9 mouse cellular contexts compared by ENCODE assay signal in the genomic region with DNA sequence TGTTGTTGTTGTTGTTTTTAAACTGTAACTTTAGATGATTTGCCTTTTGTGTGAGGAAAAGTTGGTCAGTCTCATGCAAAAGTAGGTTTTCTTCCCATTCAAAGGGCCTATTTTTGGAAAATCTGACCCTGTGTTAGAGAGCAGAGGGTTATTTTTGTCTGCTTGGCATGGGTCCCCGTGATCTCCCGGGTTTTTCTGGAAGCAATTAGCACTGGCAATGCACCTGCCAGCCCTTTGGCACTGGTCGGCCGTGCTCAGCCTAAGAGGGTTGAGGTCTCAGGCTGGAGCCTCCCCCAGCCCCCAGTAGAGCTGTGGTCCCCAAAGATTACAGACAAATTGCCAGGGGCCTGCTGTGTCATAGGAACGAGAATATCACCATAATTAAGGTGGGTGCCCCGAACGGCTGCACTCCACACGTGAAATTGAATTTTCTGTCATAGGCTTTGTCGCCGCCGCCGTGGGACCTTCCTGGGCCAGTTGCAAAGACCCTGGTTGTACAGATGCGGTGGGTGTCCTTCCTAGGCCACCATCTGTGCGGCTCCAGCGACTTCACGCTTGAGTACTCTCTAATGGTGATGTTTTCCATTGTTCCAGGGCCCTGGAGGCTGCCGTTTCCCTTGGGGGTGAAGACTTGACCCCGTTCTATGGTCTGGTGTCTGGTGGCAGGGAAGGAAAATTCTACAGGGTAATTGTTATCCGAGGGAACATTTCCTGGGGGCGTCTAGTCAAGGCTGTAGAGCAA. TPM values are rescaled to one million over a fixed set of nuclear protein-coding genes. Genes with fewer than 3 reads are reported as not detected.
DNase-seq lines count a peak whose midpoint lies in the region; ATAC-seq and TF ChIP-seq lines count a peak whose summit lies in the region.
"Had no signal": no experiment of that assay in that cellular context is flagged by ENCODE, and none has a peak within 500 bp of the region (broad histone marks: within the 10 kb centered on the region; RNA-seq: fewer than 3 reads in every experiment).

No protein-coding gene starts in this region.

- no peak overlapping the region for H3K4me2 ChIP-seq in kidney, embryonic 14.5 days (replicated peaks; ENCODE audit: low read depth, low read length)
- H3K4me2 ChIP-seq in kidney, embryonic 16.5 days (replicated peaks; ENCODE audit: low read depth, low read length), result no peak overlapping the region
- H3K4me2 ChIP-seq in neural tube, embryonic 12.5 days (replicated peaks), result peak overlapping the region; percentile 34

- H3K27me3 ChIP-seq in kidney, embryonic 14.5 days (ENCODE audit: control insufficient read depth, insufficient read depth, low read length), result no peaks in the 10 kb centered on the region
- H3K27me3 ChIP-seq in kidney, embryonic 16.5 days (ENCODE audit: insufficient read depth, low read length), result no peaks in the 10 kb centered on the region
- H3K27me3 ChIP-seq in neural tube, embryonic 12.5 days (replicated peaks), result peaks cover 3% of the 10 kb centered on the region; the same call in 1 of the 2 replicates
- H3K27me3 ChIP-seq in kidney, adult 2 months (replicated peaks; ENCODE audit: control insufficient read depth, insufficient read depth, low read length), result no peaks in the 10 kb centered on the region
- no peaks in the 10 kb centered on the region for H3K27me3 ChIP-seq in thymus, adult 2 months (ENCODE audit: control insufficient read depth, insufficient read depth, low read length)

- H3K36me3 ChIP-seq in kidney, embryonic 14.5 days (ENCODE audit: control insufficient read depth, insufficient read depth, low read length), result no peaks in the 10 kb centered on the region
- H3K36me3 ChIP-seq in kidney, embryonic 16.5 days (ENCODE audit: insufficient read depth, low read length), result no peaks in the 10 kb centered on the region
- H3K36me3 ChIP-seq in neural tube, embryonic 12.5 days, result no peaks in the 10 kb centered on the region
- no peaks in the 10 kb centered on the region for H3K36me3 ChIP-seq in kidney, adult 2 months (ENCODE audit: control insufficient read depth, insufficient read depth, low read length)
- no peaks in the 10 kb centered on the region for H3K36me3 ChIP-seq in thymus, adult 2 months (ENCODE audit: control insufficient read depth, insufficient read depth, low read length)

- no peak overlapping the region for H3K9ac ChIP-seq in kidney, embryonic 14.5 days (ENCODE audit: low read depth, low read length)
- no peak overlapping the region for H3K9ac ChIP-seq in kidney, embryonic 16.5 days (replicated peaks; ENCODE audit: low read length)
- H3K9ac ChIP-seq in neural tube, embryonic 12.5 days, result no peak overlapping the region

- H3K4me1 ChIP-seq in kidney, embryonic 14.5 days (ENCODE audit: control insufficient read depth, insufficient read depth, low read length), result peaks cover 17% of the 10 kb centered on the region
- peaks cover 17% of the 10 kb centered on the region for H3K4me1 ChIP-seq in kidney, embryonic 16.5 days (ENCODE audit: insufficient read depth, low read length)
- peaks cover 24% of the 10 kb centered on the region for H3K4me1 ChIP-seq in neural tube, embryonic 12.5 days
- no peaks in the 10 kb centered on the region for H3K4me1 ChIP-seq in kidney, adult 2 months (ENCODE audit: control insufficient read depth, insufficient read depth, low read length)
- H3K4me1 ChIP-seq in thymus, adult 2 months (replicated peaks; ENCODE audit: control insufficient read depth, insufficient read depth, low read length), result no peaks in the 10 kb centered on the region

- ATAC-seq in kidney, embryonic 14.5 days (ENCODE audit: low FRiP score, low TSS enrichment), result 0 out of 2 replicates have a peak, but pooled peaks have one; percentile 43
- ATAC-seq in kidney, embryonic 16.5 days (ENCODE audit: low FRiP score, low TSS enrichment), result no peak; the same call in 1 of the 2 replicates
- ATAC-seq in neural tube, embryonic 12.5 days (ENCODE audit: low FRiP score, low read depth), result peak; percentile 63; the same call in 1 of the 2 replicates

- no peak overlapping the region for H3K4me3 ChIP-seq in kidney, embryonic 14.5 days (ENCODE audit: low read length)
- H3K4me3 ChIP-seq in kidney, embryonic 16.5 days (ENCODE audit: low read length), result no peak overlapping the region
- H3K4me3 ChIP-seq in neural tube, embryonic 12.5 days, result no peak overlapping the region
- H3K4me3 ChIP-seq in kidney, adult 2 months (ENCODE audit: insufficient read depth, low read depth, low read length), result no peak overlapping the region
- no peak overlapping the region for H3K4me3 ChIP-seq in thymus, adult 2 months (ENCODE audit: control insufficient read depth, insufficient read depth, low read length)

- no peak for TF ChIP-seq POLR2A in kidney, adult 2 months (IDR thresholded peaks at IDR 0.05; ENCODE audit: low read depth, low read length)
- TF ChIP-seq POLR2A in thymus, adult 2 months (IDR thresholded peaks at IDR 0.05; ENCODE audit: control insufficient read depth, extremely low read depth, insufficient read depth, low read length, poor library complexity), result no peak

- peak; percentile 85 to 90 for DNase-seq in cerebellum, postnatal 14 days
- peak; percentile 24 to 48 for DNase-seq in heart, adult 9 months (ENCODE audit: low spot score in 2 of 2)
- no peak for DNase-seq in kidney, adult 2 months
- no peak for DNase-seq in urinary bladder, postnatal 36 days (ENCODE audit: low spot score in 2 of 2)
- no peak for DNase-seq in thymus, adult 2 months
- DNase-seq: kidney, postnatal 10 days had no signal

- no peak overlapping the region for H3K27ac ChIP-seq in kidney, embryonic 14.5 days (ENCODE audit: low read depth, low read length)
- H3K27ac ChIP-seq in kidney, embryonic 16.5 days (ENCODE audit: low read length), result no peak overlapping the region
- no peak overlapping the region for H3K27ac ChIP-seq in neural tube, embryonic 12.5 days
- no peak overlapping the region for H3K27ac ChIP-seq in kidney, adult 2 months (ENCODE audit: insufficient read depth, low read depth, low read length)
- H3K27ac ChIP-seq in thymus, adult 2 months (ENCODE audit: control insufficient read depth, insufficient read depth, low read length), result no peak overlapping the region

- H3K9me3 ChIP-seq in kidney, embryonic 14.5 days (ENCODE audit: control insufficient read depth, low read length), result no peaks in the 10 kb centered on the region
- H3K9me3 ChIP-seq in kidney, embryonic 16.5 days (ENCODE audit: low read length), result no peaks in the 10 kb centered on the region
- H3K9me3 ChIP-seq in neural tube, embryonic 12.5 days, result no peaks in the 10 kb centered on the region

- WGBS in kidney, embryonic 14.5 days, result 58% methylated on average over 20 of the region's 20 CpGs
- WGBS in kidney, embryonic 16.5 days, result 52% methylated on average over 20 of the region's 20 CpGs
- 17% methylated on average over 20 of the region's 20 CpGs for WGBS in neural tube, embryonic 12.5 days
- 58% methylated on average over 20 of the region's 20 CpGs for WGBS in kidney, adult 2 months
- 93% methylated on average over 20 of the region's 20 CpGs for WGBS in thymus, adult 2 months

- TF ChIP-seq CTCF in kidney, adult 2 months (conservative IDR thresholded peaks at IDR 0.05; ENCODE audit: insufficient read depth, insufficient read length, low read depth, low read length), result no peak
- no peak for TF ChIP-seq CTCF in thymus, adult 2 months (IDR thresholded peaks at IDR 0.05; ENCODE audit: borderline replicate concordance, control insufficient read depth, extremely low read depth, insufficient read depth, low read length, poor library complexity)

RNA-seq across cellular contexts. Expression of a gene that starts 41.7 kb away (rescaled TPM):
- 39.4 and 43.2 TPM in 2 replicates for polyA plus RNA-seq in kidney, embryonic 14.5 days (2014; fragmentation: Nextera tagmentation; extraction: Ambion mirVana)
- 40.0 and 47.9 TPM in 2 replicates for polyA plus RNA-seq in kidney, embryonic 16.5 days (2015; fragmentation: Nextera tagmentation; extraction: Ambion mirVana)
- 66.7 and 70.9 TPM in 2 replicates for polyA plus RNA-seq in neural tube, embryonic 12.5 days (2016; fragmentation: Nextera tagmentation; extraction: Ambion mirVana)
- polyA plus RNA-seq in kidney, adult 2 months (2012; rRNA removed), result 23.4 and 25.4 TPM in 2 replicates
- polyA plus RNA-seq in thymus, adult 2 months (2012; rRNA removed), result 29.4 and 34.4 TPM in 2 replicates

RNA-seq across cellular contexts. Expression of a gene that starts 50.0 kb away (rescaled TPM):
- polyA plus RNA-seq in kidney, embryonic 14.5 days (2014; fragmentation: Nextera tagmentation; extraction: Ambion mirVana), result 2.2 and 2.7 TPM in 2 replicates
- 1.5 and 1.7 TPM in 2 replicates for polyA plus RNA-seq in kidney, embryonic 16.5 days (2015; fragmentation: Nextera tagmentation; extraction: Ambion mirVana)
- polyA plus RNA-seq in neural tube, embryonic 12.5 days (2016; fragmentation: Nextera tagmentation; extraction: Ambion mirVana), result 11.3 and 14.8 TPM in 2 replicates
- 2.6 and 2.9 TPM in 2 replicates for polyA plus RNA-seq in kidney, adult 2 months (2012; rRNA removed)
- 2.2 and 2.4 TPM in 2 replicates for polyA plus RNA-seq in thymus, adult 2 months (2012; rRNA removed)

Comparison
In these comparisons a context has a peak if more than half of its experiments do, and no peak if none do; other contexts are left out.
1. DNase-seq: peak in cerebellum, postnatal 14 days (2 of 2) and heart, adult 9 months (2 of 2); none in kidney, adult 2 months (single experiment), urinary bladder, postnatal 36 days (0 of 2) and thymus, adult 2 months (single experiment).